Mouse (Mus musculus) limb, embryonic 15.5 days (tissue): ENCODE data around the gene Pou2f3. TPM values are rescaled to one million over a fixed set of nuclear protein-coding genes. Genes with fewer than 3 reads are reported as not detected.

Source experiments
- ATAC-seq: fragments of 200-750 bp; cut with Nextera tagmentation; 2 replicates; pipeline ENCODE4 v1.8.0; 2017; ENCODE audit warnings: low read depth, moderate TSS enrichment; ENCODE audit not compliant: insufficient number of reproducible peaks, low FRiP score, low TSS enrichment
- H3K27ac ChIP-seq: fragments of 300-500 bp; sonication (generic); 2 replicates; pipeline ENCODE4 v1.5.1; 2015; ENCODE audit warnings: moderate library complexity, mild to moderate bottlenecking, inconsistent platforms
- H3K27me3 ChIP-seq: fragments of 300-500 bp; sonication (generic); 2 replicates; pipeline ENCODE4 v1.6.1; 2015; ENCODE audit warnings: inconsistent platforms
- H3K36me3 ChIP-seq: fragments of 300-500 bp; sonication (generic); 2 replicates; pipeline ENCODE4 v1.6.1; 2015; ENCODE audit warnings: inconsistent platforms
- H3K4me1 ChIP-seq: fragments of 300-500 bp; sonication (generic); 2 replicates; pipeline ENCODE4 v1.6.1; 2015; ENCODE audit warnings: inconsistent platforms
- H3K4me2 ChIP-seq: fragments of 300-500 bp; sonication (generic); 2 replicates; pipeline ENCODE4 v1.6.1; 2015; ENCODE audit warnings: mild to moderate bottlenecking, inconsistent platforms
- H3K4me3 ChIP-seq: fragments of 300-500 bp; sonication (generic); 2 replicates; pipeline ENCODE4 v1.5.1; 2015; ENCODE audit warnings: mild to moderate bottlenecking, inconsistent platforms
- H3K9ac ChIP-seq: fragments of 300-500 bp; sonication (generic); 2 replicates; pipeline ENCODE4 v1.6.1; 2015; ENCODE audit warnings: inconsistent platforms
- H3K9me3 ChIP-seq: fragments of 300-500 bp; sonication (generic); 2 replicates; pipeline ENCODE4 v1.6.1; 2016; ENCODE audit warnings: inconsistent platforms
- WGBS: fragments of 180-500 bp; shearing (Covaris S2); methylation state at CpG from one replicate; pipeline ENCODE4 v1.1.7; 2015; 5-methylcytosine and 5-hydroxymethylcytosine counted together
- polyA plus RNA-seq: library from polyadenylated mRNA; unstranded; fragments of >200 nt; fragmentation: Nextera tagmentation; extraction: Ambion mirVana; gene quantifications from 2 replicates; pipeline ENCODE4 v1.2.1, GENCODE M21; 2015

Pou2f3 gene
- polyA plus RNA-seq, 1 experiment from 2014 or later: 11.8 TPM

DNA sequence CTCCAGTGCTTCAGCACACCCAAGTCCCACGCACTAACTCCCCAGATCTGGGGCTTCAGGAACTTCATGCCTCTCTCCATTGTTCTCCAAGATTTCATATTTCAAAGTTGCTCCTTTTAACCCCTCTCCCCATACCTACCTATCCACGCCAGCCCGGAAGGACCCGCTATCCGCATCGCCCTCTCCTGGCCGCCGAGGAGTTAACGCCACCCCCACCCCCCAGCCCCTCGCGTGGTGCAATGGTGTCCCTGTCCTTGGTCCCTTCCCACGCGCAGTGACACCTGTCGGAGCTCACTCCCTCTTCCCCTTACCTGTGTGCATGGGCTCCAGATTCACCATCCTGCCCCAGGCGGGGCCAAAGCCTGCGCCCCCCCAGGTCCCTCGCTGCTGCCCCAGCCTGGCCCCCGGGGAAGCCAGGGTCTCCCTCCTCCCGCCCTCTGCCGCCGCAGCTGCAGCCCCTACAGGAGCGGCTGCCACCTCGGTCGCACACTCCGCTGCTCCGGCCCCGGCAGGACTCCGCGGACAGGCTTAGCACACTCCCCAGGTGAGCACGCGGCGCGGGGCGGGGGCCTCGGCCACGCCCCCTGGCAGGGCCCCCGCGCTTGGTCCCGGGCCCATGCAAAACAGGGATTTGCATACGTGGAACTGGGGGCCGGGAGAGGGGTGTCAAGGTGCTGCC is 4.7 kb downstream of the Pou2f3 start:
- no peak for ATAC-seq
- H3K27me3 ChIP-seq: peaks cover 38% of the 10 kb centered on the region
- peak overlapping the region; percentile 40 for H3K4me3 ChIP-seq
- H3K9ac ChIP-seq: no peak overlapping the region
- H3K9me3 ChIP-seq: no peaks in the 10 kb centered on the region
- peaks cover 24% of the 10 kb centered on the region for H3K4me1 ChIP-seq
- 2% methylated on average over 41 of the region's 41 CpGs for WGBS
- 0 out of 2 replicates have a peak overlapping the region, but pooled peaks have one; percentile 40 for H3K27ac ChIP-seq
- no peaks in the 10 kb centered on the region for H3K36me3 ChIP-seq
- H3K4me2 ChIP-seq: peak overlapping the region; percentile 67

DNA sequence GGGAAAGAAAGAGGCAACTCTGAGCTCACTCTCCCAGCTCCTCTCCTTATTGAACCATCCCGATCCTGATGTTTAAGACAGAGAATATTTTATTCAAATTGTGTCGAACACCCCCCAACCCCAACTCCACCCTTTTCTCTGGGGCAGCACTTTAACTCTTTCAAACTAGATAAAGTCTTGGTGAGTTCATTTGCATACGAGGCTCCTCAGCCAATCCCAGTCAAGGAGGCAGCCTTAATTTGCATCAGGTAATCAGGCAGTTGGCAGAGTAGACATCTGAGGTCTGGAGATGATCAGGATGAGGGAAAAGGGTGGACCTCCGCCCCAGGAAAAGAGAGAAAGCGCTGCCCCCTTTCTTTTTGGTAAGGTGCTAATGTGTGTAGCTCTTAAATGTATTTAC is 10.0 kb downstream of the Pou2f3 start:
- H3K4me1 ChIP-seq: peaks cover 12% of the 10 kb centered on the region
- no peak overlapping the region for H3K4me3 ChIP-seq
- H3K9ac ChIP-seq: no peak overlapping the region
- peaks cover 25% of the 10 kb centered on the region for H3K27me3 ChIP-seq
- ATAC-seq: no peak
- H3K36me3 ChIP-seq: no peaks in the 10 kb centered on the region
- H3K27ac ChIP-seq: no peak overlapping the region
- H3K9me3 ChIP-seq: no peaks in the 10 kb centered on the region
- H3K4me2 ChIP-seq: 0 out of 2 replicates have a peak overlapping the region, but pooled peaks have one; percentile 19
- WGBS: 15% methylated on average over 5 of the region's 5 CpGs

DNA sequence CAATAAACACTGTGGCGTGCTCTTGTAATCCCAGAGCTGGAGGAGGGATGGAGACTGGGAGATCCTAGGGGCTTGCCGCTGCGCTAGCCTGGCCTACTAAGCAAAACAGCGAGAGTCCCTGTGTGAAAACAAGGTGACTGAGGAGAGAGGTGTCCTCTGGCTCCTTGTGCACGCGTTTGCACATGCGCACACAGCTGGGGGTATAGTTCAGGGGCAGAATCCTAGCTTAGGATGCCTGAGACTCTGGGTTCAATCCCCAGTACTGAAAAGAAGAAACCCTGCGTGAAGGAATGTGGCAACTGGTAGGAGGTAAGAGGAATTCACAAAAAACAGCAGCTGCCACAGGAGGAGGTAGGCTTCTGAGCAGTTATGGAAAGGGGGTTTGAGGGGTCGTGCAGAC is 16.2 kb downstream of the Pou2f3 start:
- H3K4me3 ChIP-seq: no peak overlapping the region
- no peak for ATAC-seq
- H3K27ac ChIP-seq: no peak overlapping the region
- no peaks in the 10 kb centered on the region for H3K27me3 ChIP-seq
- no peak overlapping the region for H3K9ac ChIP-seq
- WGBS: 18% methylated on average over 9 of the region's 9 CpGs
- H3K9me3 ChIP-seq: no peaks in the 10 kb centered on the region
- H3K4me2 ChIP-seq: no peak overlapping the region
- no peaks in the 10 kb centered on the region for H3K36me3 ChIP-seq
- 0 out of 2 replicates have a peak, but pooled peaks cover 4% of the 10 kb centered on the region for H3K4me1 ChIP-seq

DNA sequence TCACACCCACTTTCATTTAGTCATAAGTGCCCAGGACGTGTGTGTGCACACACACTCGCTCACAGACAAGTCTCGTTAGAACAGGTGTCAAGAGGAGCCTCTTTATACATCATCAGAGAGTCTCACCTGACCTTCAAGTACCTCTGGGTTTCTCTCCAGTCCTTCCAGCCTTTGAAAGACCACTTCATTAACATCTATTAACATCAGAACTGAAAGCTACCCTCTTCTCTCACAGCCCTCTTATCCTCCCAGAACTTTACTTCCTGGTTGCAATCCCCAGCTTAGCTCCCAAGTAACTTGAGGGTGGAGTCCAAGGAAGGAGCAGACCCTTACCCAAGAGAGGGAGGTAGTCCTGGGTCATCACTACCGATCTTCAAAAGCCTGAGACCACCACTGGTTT is 18.6 kb downstream of the Pou2f3 start:
- Histone ChIP-seq H3K36me3 (no peaks in the 10 kb centered on the region), H3K27me3 (no peaks in the 10 kb centered on the region), H3K4me3 (no peak overlapping the region), H3K9me3 (no peaks in the 10 kb centered on the region), H3K27ac (no peak overlapping the region), H3K4me1 (0 out of 2 replicates have a peak, but pooled peaks cover 4% of the 10 kb centered on the region), H3K9ac (no peak overlapping the region), H3K4me2 (no peak overlapping the region)
- no peak for ATAC-seq
- WGBS: 41% methylated on average over 4 of the region's 4 CpGs

DNA sequence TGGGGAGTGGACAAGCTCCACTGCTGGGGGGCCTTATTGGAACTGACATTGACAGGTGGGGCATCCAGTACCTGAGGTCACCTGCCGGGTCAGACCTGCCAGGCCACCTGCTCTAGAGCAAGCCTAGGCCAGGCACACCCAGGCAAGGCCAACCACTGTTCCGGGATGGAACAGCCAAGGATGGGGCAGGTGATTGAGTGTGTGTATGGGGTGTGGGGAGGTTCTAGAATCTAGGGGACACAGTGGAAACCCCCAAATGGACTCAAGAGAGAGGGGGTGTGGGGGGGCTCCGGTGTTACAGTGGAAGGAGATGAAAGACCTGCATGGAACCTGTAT is 21.2 kb downstream of the Pou2f3 start:
- no peaks in the 10 kb centered on the region for H3K27me3 ChIP-seq
- 68% methylated on average over 3 of the region's 3 CpGs for WGBS
- no peak overlapping the region for H3K9ac ChIP-seq
- H3K4me3 ChIP-seq: no peak overlapping the region
- H3K9me3 ChIP-seq: no peaks in the 10 kb centered on the region
- H3K4me1 ChIP-seq: 0 out of 2 replicates have a peak, but pooled peaks cover 2% of the 10 kb centered on the region
- no peak for ATAC-seq
- no peak overlapping the region for H3K4me2 ChIP-seq
- H3K36me3 ChIP-seq: no peaks in the 10 kb centered on the region
- no peak overlapping the region for H3K27ac ChIP-seq

DNA sequence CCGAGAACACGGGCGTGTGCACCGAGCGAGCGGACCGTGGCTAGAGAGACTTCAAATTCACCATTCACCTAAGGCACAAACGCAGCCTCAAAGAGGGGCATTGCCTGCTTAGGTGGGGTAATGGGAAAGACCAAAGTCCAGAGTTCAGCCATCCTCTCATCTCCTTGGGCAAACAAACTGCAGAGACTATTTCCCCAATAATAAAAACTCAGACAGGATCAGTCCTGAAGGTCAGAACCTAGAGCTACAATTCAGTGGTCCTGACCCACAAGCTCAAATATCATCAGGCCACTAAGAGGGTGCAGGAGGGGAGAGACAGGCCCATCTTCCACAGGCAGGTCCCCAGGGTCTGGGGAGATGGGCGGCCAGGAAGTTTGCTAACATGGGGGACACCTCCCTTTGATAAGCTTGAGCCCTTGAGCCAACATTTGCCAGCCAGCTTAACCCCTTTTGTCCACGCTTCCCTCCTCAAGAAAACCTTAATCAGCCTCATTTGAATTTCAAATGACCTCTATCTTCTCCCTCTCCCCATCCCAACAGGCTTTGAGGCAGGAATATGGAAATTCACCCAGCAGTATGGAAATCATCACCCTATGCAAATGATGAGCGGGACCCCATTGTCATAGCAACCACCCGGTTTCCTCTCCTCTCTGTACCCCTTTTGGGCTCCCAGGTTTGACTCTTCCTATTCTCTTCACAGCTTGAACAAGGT is 21.7 kb downstream of the Pou2f3 start:
- ATAC-seq: no peak
- no peak overlapping the region for H3K27ac ChIP-seq

DNA sequence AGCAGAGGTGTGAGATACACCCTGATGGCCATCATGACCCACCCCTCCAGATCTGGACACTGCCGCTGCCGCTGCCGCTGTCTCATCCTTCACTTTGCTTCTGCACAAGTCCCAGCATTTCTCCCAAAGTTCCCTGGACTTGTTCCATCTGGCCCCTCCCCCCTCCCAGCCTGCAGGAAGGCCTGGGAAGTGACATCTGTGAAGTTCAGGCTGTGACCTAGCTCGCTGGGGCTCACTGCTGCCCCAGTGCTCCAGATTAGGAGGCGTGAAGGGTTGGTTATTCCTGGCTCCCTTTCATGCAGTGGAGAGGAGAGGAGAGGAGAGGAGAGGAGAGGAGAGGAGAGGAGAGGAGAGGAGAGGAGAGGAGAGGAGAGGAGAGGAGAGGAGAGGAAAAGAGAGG is 30.6 kb downstream of the Pou2f3 start:
- Histone ChIP-seq H3K4me2 (no peak overlapping the region), H3K27me3 (no peaks in the 10 kb centered on the region), H3K4me1 (0 out of 2 replicates have a peak, but pooled peaks cover 3% of the 10 kb centered on the region), H3K9ac (no peak overlapping the region), H3K36me3 (no peaks in the 10 kb centered on the region), H3K4me3 (no peak overlapping the region), H3K9me3 (no peaks in the 10 kb centered on the region), H3K27ac (no peak overlapping the region)
- WGBS: 43% methylated on average over 5 of the region's 5 CpGs
- ATAC-seq: no peak

More for the DNA sequence above, 21.7 kb downstream of the Pou2f3 start:
- Histone ChIP-seq H3K4me2 (no peak overlapping the region), H3K9me3 (no peaks in the 10 kb centered on the region), H3K4me1 (no peaks in the 10 kb centered on the region), H3K27me3 (no peaks in the 10 kb centered on the region), H3K36me3 (no peaks in the 10 kb centered on the region), H3K4me3 (no peak overlapping the region), H3K9ac (no peak overlapping the region)
- 74% methylated on average over 12 of the region's 12 CpGs for WGBS

DNA sequence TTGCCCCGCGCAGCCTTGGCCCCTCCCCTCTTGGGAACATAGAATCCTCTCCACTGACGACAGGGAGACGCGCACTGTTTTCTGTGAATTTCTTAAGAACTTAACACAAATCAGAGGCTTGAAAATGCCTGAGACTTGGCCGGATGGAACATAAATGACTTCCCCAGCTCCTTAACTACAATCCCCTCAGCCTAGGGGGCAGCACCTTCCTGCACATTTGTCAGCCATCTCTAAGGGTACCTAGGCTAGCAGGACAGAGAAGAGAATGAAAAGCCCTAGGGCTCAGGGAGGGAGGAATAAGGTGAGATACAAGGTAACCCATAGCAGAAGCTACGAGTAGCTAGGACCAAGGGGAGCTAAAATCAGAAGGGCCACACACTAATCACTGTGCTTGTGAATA is 32.0 kb downstream of the Pou2f3 start:
- no peaks in the 10 kb centered on the region for H3K36me3 ChIP-seq
- H3K4me3 ChIP-seq: no peak overlapping the region
- H3K4me1 ChIP-seq: 0 out of 2 replicates have a peak, but pooled peaks cover 3% of the 10 kb centered on the region
- no peak for ATAC-seq
- no peak overlapping the region for H3K4me2 ChIP-seq
- H3K9ac ChIP-seq: no peak overlapping the region
- 51% methylated on average over 7 of the region's 7 CpGs for WGBS
- no peaks in the 10 kb centered on the region for H3K27me3 ChIP-seq
- H3K27ac ChIP-seq: no peak overlapping the region
- H3K9me3 ChIP-seq: no peaks in the 10 kb centered on the region

DNA sequence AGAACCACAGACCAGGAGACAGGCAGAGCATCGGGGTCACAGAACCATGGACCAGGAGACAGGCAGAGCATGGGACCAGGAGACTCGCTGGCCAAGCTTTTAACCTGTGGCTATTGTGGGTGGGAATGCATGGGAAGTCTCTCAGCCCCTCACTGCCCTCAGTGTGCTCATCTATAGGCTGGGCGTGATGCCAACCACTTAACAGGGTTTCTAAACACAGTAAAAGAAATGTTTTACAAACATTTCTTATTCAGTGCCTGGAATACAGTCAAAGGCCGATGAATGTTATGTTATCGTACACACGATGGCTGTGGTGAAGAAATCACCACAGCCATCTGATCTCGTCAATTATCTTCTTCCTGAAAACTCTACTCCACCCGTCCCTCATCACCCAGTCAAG is 43.1 kb downstream of the Pou2f3 start:
- no peak overlapping the region for H3K27ac ChIP-seq
- no peak for ATAC-seq
- H3K4me2 ChIP-seq: no peak overlapping the region
- no peaks in the 10 kb centered on the region for H3K27me3 ChIP-seq
- H3K36me3 ChIP-seq: no peaks in the 10 kb centered on the region
- H3K9ac ChIP-seq: no peak overlapping the region
- H3K4me3 ChIP-seq: no peak overlapping the region
- 65% methylated on average over 8 of the region's 8 CpGs for WGBS
- H3K9me3 ChIP-seq: no peaks in the 10 kb centered on the region
- H3K4me1 ChIP-seq: peaks cover 5% of the 10 kb centered on the region; the same call in 1 of the 2 replicates

DNA sequence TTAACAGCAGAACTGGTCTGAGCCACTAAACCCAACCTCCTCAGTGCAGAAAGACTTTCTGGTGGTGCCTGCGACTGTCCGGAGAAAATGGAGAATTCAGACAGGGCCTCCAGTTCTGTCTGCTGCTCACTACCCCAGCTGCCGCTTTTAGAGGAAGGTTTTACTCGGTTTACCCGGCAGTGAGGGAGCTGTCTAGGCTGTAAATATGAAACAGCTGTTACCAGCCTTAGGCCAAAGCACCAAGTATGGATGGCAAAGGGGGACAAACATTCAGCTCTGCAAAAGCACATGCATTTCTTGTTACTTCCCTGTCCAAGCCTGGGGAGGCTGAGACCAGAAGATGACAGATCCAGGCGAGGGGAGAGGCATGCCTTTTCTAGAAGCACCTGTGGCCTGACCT is 43.8 kb downstream of the Pou2f3 start:
- ATAC-seq: no peak
- no peak overlapping the region; the same call in 1 of the 2 replicates for H3K27ac ChIP-seq

DNA sequence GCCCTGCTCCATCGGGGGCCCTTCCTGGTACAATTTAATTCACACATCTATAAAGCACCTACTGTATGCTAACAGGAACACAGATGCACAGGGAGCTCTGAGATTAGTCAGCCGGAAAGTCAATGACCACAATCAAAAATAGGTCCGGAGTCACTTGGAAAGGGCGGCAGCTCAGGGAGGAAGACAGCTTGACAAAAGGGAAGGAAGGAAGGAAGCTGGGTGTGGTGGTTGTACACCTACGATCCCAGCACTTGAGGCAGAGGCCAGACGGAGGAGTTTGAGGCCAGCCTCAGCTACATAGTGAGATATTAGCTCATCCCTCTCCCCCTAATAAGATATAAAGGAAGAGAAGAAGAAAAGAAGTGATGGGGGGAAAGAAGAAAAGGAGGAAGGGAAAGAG is 54.2 kb downstream of the Pou2f3 start:
- Histone ChIP-seq H3K9ac (no peak overlapping the region), H3K27me3 (no peaks in the 10 kb centered on the region), H3K36me3 (no peaks in the 10 kb centered on the region), H3K9me3 (no peaks in the 10 kb centered on the region), H3K4me1 (0 out of 2 replicates have a peak, but pooled peaks cover 3% of the 10 kb centered on the region), H3K4me3 (no peak overlapping the region), H3K4me2 (no peak overlapping the region), H3K27ac (no peak overlapping the region)
- no peak for ATAC-seq
- 72% methylated on average over 6 of the region's 6 CpGs for WGBS

More for the DNA sequence above, 43.8 kb downstream of the Pou2f3 start:
- Histone ChIP-seq H3K4me3 (no peak overlapping the region), H3K27me3 (no peaks in the 10 kb centered on the region), H3K9me3 (no peaks in the 10 kb centered on the region), H3K36me3 (no peaks in the 10 kb centered on the region), H3K4me1 (peaks cover 5% of the 10 kb centered on the region; the same call in 1 of the 2 replicates), H3K4me2 (no peak overlapping the region), H3K9ac (no peak overlapping the region)
- 42% methylated on average over 6 of the region's 6 CpGs for WGBS

DNA sequence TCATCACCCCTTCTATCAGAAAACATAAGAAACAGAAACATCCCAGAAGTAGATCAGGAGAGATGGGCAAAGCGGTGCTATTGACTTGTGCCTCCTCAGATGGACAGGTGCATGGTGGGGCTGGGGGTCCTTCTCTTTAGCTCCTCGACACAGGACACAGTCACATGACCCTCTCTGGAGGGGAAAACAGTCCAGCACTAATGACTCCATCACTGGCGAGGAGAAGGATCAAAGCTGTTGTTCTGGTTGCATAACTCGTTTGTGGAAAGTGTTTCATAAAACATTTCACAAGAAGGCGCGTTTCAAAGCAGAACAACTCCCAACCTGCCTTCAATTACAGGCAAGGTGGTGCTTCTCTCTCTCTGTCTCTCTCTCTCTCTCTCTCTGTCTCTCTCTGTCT is 58.4 kb downstream of the Pou2f3 start:
- Histone ChIP-seq H3K4me2 (no peak overlapping the region), H3K9ac (no peak overlapping the region), H3K36me3 (no peaks in the 10 kb centered on the region), H3K27me3 (no peaks in the 10 kb centered on the region), H3K4me3 (no peak overlapping the region), H3K27ac (peak overlapping the region; percentile 48; the same call in 1 of the 2 replicates), H3K9me3 (no peaks in the 10 kb centered on the region), H3K4me1 (peaks cover 9% of the 10 kb centered on the region; the same call in 1 of the 2 replicates)
- no peak for ATAC-seq
- WGBS: 39% methylated on average over 6 of the region's 6 CpGs
